Mouse (Mus musculus): ENCODE measurements around the gene Zfp281.

GRCm38 (mm10) chr1:136632891-136633290 lies 8.2 kb downstream of the Zfp281 start:
- no peak for TF ChIP-seq CTCF (IDR thresholded peaks at IDR 0.05; ENCODE audit: insufficient read depth, low read length)
- TF ChIP-seq POLR2A (IDR thresholded peaks at IDR 0.05; ENCODE audit: borderline replicate concordance, extremely low read depth, low read depth, low read length): no peak

All from lung, adult 2 months (tissue).